Mouse (Mus musculus): ENCODE data around the gene Esf1.
A peak's percentile ranks its signal among the peaks of the same experiment; 100 is the strongest.
"Not testable (repeated sequence)": the region's sequence is repeated elsewhere in the genome, so short reads cannot be mapped to it uniquely, and the experiment has no call there.

Esf1 gene

DNA sequence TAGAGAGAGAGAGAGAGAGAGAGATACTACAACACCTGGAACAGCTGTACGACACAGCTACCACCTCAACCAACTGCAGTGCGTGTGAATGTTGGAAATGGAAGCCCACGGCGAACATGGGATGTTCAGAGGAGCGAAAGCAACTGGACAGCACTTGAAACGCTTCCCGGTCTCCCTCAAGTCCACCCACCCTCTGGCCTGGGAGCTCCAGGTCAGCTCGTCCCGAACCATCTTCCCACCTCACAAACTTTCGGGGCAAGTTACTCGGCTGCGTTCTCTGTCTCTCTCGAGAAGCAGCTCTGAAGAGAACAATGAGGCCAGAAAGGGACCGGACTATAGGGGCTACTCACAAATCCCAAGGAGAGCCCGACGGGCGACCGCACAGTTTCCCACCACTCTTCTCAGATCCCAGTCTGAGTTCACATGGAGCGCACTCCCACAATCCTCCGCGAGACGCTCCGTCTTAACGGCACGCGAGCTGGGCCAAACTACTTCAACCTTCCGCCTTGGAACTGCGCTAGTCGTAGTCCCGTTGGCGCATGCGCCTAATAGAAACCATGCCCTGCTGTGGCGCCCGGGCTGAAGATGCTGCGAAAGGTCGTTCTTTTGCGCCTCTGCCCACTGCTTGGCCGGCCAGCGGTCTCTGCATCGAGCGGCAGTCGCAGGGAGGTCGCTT lies at the start of gene Esf1, which contains the start of gene Ndufaf5:
Gene Esf1, minus strand, starts transcription at position 438 of the 676 bp plus-strand sequence.
Gene Ndufaf5, plus strand, starts transcription at position 523 of the 676 bp plus-strand sequence.
- peak; percentile 98 to 99 for DNase-seq

DNA sequence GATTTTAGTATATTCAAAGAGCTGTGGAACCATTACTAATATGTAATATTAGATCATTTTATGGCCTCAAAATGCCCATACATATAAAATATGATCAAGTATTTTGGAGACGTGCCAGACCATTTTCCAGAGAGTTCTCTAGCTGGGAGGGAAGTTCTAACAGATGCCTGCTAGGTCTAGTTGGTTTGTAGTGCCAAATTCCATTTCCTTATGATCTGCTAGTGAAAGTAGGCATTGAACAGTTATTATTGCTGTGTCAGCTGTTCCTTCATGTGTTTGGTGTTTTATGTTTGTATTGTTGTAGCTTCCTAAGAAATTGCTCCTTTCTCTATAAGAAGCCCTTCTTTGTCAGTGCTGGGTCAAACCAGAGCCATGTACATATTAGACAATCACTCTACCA lies 45.6 kb upstream of the Esf1 start:
- no peak for DNase-seq

GRCm38 (mm10) chr2:140215415-140215814 lies 45.1 kb upstream of the Esf1 start:
- no peak for DNase-seq

DNA sequence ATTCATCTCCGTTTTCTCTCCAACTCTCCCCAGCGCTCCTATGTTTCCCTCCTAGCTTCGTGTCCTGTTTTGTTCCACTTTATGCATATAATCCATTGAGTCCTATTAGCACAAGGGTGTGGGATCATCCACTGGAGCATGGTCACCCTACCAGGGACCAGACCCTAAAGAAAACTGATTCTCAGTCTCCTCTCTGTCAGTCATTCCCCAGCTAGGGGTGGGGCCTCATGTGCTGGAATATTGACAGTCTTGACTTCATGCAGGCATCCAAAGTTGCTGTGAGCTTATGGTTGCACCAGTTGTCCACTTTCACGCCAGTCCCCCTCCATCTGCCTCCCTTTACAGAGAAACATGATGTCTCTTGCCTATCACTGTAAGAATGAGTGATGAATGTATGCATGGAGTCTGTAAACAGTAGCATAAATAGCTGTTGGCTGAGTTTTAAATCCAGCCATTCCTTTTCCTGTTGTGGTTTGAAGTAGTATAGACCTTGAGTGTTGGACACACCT lies 44.2 kb upstream of the Esf1 start:
- no peak for DNase-seq

DNA sequence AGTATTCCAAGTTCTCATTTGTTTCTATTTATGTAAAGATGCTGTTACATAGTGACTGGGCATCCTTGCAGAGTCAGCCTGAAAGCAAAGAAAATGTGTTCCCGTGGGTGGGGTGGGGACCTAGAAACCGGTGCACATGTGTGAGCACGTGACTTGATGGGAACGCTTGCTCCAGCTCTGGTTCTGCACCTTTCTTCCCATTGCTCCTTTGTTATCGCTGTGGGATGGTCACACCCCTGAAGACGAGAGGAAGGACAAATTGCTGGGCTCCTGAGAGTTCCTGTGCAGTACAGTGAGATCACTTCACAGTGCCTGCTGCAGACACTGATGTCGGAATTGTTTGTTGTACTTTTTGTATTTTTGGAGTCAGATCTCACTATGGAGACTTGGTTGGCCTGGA lies 33.4 kb upstream of the Esf1 start:
- DNase-seq, result no peak

DNA sequence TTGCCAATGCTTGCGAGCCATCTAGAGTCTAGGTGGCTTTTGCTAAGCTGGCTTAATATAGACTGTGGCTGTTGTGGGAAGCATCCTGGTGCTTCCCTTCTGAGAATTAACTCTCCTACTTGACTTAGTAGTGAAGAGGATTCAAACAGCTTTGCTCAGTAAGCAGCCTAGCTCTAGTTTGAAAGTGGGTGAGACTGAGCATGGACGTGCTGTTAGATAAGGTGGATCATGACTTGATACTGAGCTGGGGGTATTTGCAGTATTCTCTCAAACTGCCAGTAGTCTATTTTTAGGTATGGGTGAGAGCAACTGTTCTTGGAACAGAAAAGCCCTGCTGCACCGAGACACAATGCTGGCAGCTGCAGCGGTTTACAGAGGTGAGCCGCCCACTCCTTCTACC lies 32.2 kb upstream of the Esf1 start:
- DNase-seq, result no peak

DNA sequence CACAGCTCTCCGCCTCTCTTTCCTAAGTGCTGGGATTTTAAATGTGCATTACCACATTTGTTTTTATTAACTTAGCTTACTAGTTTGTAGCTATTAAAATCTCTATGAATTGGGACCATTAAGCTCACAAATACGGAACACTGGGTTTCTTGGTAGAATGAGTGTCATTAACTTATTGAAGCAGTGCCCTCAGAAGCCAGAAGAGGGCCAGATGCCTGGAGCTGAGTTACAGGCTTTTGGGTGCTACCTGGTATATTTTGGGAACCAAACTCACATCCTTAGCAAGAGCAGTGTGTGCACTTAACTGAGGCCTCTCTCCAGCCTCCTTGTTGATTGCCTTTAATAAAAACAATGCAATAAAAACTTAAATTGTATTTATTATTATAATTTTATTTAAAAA lies 30.3 kb upstream of the Esf1 start:
- peak in 1 of 2 experiments; percentile 20 for DNase-seq

DNA sequence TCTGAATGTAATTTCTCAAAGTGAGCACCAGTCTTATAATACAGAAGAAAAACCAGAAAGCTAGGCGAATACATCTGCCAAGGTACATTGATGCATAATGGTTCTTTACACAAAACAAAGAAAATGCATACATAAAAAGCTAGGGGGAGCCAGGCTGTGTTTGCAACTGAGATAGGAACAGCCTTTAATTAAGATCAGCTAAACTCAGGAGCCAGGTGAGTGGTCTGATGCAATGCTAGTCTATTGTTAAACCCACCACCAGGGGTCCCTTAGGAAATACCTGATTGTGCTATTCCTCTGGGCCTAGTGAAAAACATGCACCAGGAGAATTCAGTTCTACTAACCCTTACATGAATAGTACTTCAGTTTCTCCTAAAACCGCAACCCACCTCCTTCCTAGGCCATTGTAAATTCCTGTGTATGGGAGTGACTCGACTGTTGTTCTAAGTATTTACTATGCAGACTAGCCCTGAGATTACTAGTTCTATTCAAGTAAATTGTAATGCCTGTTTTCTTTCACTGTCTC lies 15.4 kb upstream of the Esf1 start:
- DNase-seq, result not testable (repeated sequence)

GRCm38 (mm10) chr2:140170803-140171553 lies 614 bp upstream of the Esf1 start:
- peak in 1 of 2 experiments; percentile 9 for DNase-seq

DNA sequence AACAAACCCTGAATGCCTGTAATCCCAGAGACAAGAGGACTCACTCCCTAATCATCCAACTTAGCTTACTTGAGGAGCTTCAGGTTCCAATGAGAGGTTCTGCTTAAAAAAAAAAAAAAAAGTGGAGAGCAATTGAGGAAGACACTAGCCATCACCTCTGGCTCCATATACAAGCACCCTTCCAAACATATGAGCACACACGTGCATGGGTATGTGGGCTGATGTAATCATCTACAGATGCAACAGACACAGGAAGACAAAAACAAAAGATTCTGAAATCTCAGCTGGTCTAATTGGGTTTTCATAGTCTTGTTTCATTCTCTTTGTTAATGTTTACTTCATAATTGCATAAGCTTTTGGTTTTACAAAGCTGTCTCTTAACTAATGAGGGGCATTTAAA lies 1.3 kb downstream of the Esf1 start:
- DNase-seq, result no peak

DNA sequence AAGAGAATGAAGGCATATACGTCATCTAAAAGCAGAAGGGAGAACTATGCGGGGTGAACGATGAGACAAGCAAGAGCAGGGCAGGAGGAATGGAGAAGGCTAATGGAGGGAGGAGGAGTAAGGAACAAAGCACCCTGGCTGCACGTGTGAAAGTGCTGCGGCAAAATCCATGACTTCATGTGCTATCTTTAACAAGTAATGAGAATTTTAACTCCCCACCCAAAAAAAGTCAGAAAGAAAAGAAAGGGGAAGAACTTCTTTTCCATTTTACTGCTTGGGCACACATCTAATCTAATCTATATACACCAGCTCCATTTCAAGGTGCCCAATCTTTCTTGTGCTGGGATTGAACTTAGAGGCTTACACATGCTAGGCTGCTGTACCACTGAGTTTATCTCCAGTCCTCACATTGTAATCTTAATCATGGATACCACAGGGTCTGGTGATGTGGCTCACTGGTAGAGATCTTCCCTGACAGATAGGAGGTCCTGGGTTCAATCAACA lies 7.0 kb downstream of the Esf1 start:
- DNase-seq, result no peak

DNA sequence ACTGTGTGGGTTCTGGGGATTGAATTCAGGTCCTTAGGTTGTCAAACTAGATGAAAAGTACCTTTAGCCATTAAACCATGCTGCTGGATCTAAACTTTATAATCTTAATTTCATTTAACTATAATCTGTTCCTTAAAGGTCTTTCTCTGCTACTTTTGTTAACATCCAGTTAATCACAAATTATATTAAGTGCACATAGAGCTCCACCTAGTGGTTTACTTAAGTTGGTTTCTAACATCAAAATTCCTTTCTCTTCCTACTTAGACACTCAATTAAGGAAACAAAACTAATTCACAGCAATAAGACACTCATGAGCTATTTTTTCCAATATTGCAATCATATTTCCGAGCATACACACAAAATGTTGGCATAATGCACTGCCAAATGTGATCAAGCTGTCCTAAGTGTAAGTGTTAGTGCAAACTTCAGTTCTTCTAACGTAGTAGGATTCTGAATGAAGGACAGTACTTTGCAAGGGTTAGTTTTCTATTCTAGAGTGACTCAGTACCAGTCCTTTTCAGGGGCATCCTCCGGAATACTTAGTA lies 11.1 kb downstream of the Esf1 start:
- DNase-seq, result no peak

- DNase-seq, result not testable (repeated sequence)
Observed at GRCm38 (mm10) chr2:140151743-140152142, 18.6 kb downstream of the Esf1 start, which contains the start of gene Gm17374. Gene Gm17374 (plus strand): TSS chr2:140152043.

DNA sequence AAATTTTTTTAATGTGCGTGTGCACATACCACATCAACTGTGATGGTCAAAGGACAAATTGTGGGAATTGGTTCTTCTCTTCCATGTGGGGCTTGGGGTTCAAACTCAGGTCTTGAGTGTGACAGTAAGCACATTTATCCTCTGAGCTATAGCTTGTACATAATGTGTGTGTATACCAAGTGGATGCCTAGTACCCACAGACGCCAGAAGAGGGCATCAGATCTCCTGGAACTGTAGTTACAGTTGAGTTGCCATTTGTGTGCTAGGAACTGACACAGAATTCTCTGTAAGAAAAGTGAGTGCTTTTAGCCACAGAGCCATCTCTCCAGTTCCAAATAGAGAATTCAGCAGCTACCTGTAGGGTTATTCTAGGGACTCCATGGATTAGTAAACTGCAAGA lies 44.8 kb downstream of the Esf1 start:
- DNase-seq, result no peak

DNA sequence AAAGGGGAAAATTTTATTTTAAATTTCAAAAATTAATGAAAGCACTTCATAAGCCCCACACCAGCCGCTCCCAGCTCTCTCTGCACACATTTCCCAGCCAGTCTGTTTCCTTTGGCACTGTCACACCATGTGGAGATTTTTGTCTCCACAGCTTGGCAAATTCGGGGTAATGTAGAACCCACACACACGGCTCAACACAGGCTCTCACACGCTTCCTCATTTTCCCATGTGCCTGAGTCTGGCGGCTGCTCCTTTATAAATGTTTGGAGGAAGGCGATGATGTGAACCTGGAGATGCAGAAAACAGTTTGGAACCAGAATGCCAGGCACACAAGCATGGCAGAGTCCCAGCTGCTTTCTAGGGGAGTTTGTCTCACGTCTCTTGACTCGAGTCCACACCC lies 56.5 kb downstream of the Esf1 start:
- no peak for DNase-seq

GRCm38 (mm10) chr2:140108945-140109344 lies 61.4 kb downstream of the Esf1 start:
- DNase-seq, result no peak

DNA sequence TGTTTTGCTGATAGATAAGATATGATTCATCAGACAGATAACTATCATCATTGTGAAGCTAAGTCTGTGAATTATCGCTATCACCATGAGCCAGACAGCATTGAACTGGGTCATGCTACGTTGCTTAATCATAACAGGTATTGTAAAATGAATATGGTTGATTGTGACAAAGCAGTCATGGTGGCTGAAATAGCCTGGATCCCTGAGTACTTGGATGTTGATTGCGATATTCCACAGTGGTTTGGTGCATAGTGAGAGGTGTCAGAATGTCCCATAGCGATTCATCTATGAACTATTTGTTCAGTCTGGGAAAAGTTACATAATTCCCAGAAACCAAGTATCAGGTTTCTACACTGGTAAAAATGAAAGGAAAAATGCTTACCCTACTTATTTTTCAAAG lies 62.7 kb downstream of the Esf1 start:
- no peak for DNase-seq

- DNase-seq, result no peak
Observed at GRCm38 (mm10) chr2:140104951-140105350, 65.4 kb downstream of the Esf1 start.

DNA sequence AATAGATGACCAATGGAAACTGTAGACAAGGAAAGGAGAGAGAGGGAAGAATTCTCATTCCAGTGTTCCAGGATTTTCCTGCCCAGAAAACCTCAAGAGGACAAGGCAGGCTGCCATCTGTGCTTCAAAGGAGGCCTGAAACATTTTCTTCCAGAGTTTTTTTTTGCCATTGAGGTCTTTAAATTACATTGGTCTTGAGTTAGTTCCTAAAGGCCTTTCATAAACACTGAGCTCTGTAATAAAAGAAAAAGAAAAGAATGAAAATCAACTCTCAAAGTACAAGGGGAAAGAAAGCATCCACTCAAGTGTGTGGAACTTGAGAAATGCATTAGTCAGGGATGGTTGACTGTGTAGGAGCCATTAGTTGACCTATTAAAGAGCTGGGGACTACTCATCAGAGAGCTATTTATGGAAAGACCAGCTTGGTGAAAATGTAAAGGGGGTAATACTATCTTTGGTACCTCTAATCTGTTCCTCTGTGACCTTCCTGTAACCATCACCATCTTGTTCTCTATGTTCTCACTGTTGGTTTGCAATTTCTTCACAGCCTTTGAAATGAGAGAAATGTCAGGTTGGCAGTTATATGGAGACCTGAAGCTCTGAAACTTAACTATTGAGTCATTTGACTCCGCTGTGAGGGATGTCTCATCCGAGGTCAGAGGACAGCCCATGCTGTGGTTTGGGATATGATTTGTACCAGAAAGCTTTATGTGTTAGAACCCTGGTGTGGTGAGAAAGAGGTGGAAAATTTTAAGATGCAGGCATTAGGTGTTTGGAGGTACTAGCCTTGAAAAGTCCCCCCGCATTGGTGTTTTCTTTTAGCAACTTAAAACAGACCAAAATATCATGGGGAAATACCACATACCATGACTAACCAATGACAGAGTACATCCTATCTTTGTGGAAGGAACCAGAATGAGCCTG lies 69.6 kb downstream of the Esf1 start:
- DNase-seq, result no peak

DNA sequence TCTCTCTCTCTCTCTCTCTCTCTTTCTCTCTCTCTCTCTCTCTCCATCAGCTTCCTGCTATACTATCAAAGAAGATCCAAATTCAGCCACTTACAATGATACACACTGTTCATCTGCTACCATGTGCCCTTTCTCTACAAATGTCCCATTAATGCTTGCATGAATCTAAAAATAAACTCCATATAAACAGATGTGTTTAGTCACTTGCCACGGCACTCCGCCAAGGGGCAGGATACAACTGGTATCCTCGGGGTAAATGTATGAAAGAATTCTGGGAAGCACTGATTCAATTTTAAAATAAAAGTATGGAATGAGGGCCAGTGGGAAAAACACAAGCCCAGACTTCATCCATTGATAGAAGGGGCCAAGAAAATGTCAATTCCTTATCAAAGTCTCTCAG lies 70.4 kb downstream of the Esf1 start:
- DNase-seq, result no peak

- no peak for DNase-seq
Observed at GRCm38 (mm10) chr2:140097131-140097591, 73.2 kb downstream of the Esf1 start.

- no peak for DNase-seq
Observed at GRCm38 (mm10) chr2:140096034-140096433, 74.3 kb downstream of the Esf1 start.
